Mouse (Mus musculus): ENCODE measurements around the gene Upk1b. TPM values are rescaled to one million over a fixed set of nuclear protein-coding genes. Genes with fewer than 3 reads are reported as not detected.

Gene Upk1b
- polyA plus RNA-seq, 1 experiment = not detected

DNA sequence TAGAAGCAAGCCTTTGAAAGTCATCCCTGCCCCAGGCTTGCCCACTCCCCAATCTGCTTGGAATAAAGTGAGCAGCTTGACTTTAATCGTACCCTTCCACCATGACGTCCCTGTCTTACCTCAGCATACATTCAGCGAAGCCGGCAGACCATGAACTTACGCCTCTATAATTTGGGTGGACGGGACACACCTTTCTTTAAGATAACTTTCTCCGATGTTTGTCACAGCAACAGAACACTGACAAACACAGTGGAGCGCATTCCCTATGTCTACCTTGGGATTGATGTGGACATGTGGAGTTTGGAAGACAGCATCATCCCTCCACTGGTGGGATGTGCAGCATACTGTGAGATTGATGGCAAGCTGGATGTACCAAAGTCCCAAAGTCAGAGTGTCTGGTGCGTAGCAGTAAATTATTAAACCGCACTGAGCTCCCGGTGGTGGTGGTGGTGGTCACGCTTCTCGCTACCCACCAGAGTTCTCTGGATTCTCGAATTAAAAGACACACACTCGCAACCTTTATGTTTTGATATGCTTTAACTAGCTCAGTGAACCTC lies 71.5 kb downstream of the Upk1b start:
- peaks cover 6% of the 10 kb centered on the region for H3K4me1 ChIP-seq (ENCODE audit: control insufficient read depth, insufficient read depth, low read length)
- TF ChIP-seq CTCF (IDR thresholded peaks at IDR 0.05; ENCODE audit: low read depth, low read length) (no peak), POLR2A (IDR thresholded peaks at IDR 0.05; ENCODE audit: borderline replicate concordance, low read depth, low read length) (no peak)
- H3K4me3 ChIP-seq (ENCODE audit: insufficient read depth, low read length) = no peak overlapping the region
- H3K27ac ChIP-seq (ENCODE audit: insufficient read depth, low read depth, low read length) = no peak overlapping the region

DNA sequence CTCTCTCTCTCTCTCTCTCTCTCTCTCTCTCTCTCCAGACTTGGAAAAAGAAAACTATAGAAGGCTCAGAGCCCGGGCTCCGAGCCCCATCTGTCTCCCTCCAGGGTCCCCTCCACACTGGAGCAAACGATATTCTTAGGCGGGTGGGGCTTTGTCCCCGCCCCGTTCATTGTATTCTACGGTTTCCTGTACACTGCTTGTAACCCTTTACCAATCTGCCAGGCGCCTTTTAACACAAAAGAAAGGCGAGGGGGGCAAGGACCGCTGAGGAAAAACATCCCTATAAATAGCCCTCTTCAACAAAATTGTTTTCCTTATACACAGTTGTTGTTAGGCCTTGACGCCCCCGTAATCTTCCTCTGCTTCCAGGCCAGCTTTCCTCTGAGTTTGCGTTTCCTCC lies 75.2 kb downstream of the Upk1b start:
- Histone ChIP-seq H3K4me1 (ENCODE audit: control insufficient read depth, insufficient read depth, low read length) (no peaks in the 10 kb centered on the region), H3K27ac (ENCODE audit: insufficient read depth, low read depth, low read length) (no peak overlapping the region), H3K4me3 (ENCODE audit: insufficient read depth, low read length) (no peak overlapping the region)
- TF ChIP-seq CTCF (IDR thresholded peaks at IDR 0.05; ENCODE audit: low read depth, low read length) (no peak), POLR2A (IDR thresholded peaks at IDR 0.05; ENCODE audit: borderline replicate concordance, low read depth, low read length) (no peak)

DNA sequence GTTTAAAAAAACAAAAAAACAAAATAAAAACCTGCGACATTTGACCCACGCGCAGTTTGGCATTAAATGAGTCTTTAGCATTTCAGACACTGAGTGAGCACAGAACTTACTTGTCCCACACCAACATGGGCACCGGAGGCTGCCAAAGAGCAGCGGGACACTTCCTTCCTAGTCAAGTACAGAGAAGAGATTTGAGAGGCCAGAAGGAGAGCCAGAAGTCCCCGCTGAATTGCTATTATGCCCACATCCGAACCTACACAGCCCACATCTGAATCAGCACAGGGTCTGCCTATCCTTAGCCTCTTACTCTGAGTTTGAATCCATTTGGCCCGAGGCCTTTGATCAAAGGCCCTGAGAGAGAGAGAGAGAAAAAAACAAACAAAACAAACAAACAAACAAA lies 75.9 kb downstream of the Upk1b start:
- Histone ChIP-seq H3K27ac (ENCODE audit: insufficient read depth, low read depth, low read length) (no peak overlapping the region), H3K4me1 (ENCODE audit: control insufficient read depth, insufficient read depth, low read length) (no peaks in the 10 kb centered on the region), H3K4me3 (ENCODE audit: insufficient read depth, low read length) (no peak overlapping the region)
- no peak for TF ChIP-seq CTCF (IDR thresholded peaks at IDR 0.05; ENCODE audit: low read depth, low read length)
- TF ChIP-seq POLR2A (IDR thresholded peaks at IDR 0.05; ENCODE audit: borderline replicate concordance, low read depth, low read length) = no peak

Other genes with a start within 250 kb of the Upk1b start
- 25.9 and 30.2 TPM in 2 replicates for gene Tmem39a, start 241.6 kb downstream of the Upk1b start, polyA plus RNA-seq (2012; ENCODE audit: insufficient read depth, insufficient read length, missing spikeins)
- gene Arhgap31, start 87.1 kb downstream of the Upk1b start, polyA plus RNA-seq (2012; ENCODE audit: insufficient read depth, insufficient read length, missing spikeins) = 29.1 and 36.1 TPM in 2 replicates
- gene B4galt4, start 58.1 kb downstream of the Upk1b start, polyA plus RNA-seq (2012; ENCODE audit: insufficient read depth, insufficient read length, missing spikeins) = 8.9 and 9.8 TPM in 2 replicates
- gene 4930435E12Rik, start 28.4 kb upstream of the Upk1b start, polyA plus RNA-seq (2012; ENCODE audit: insufficient read depth, insufficient read length, missing spikeins) = not detected in 2 replicates
- not detected in 2 replicates for gene Igsf11, start 92.3 kb upstream of the Upk1b start, polyA plus RNA-seq (2012; ENCODE audit: insufficient read depth, insufficient read length, missing spikeins)